Mouse (Mus musculus) hindbrain, embryonic 14.5 days (tissue): ENCODE data around the gene 1700001P01Rik. TPM values are rescaled to one million over a fixed set of nuclear protein-coding genes. Genes with fewer than 3 reads are reported as not detected.
"Not testable (repeated sequence)": the region's sequence is repeated elsewhere in the genome, so short reads cannot be mapped to it uniquely, and the experiment has no call there.

Experiments
- ATAC-seq: fragments of 200-750 bp; cut with Nextera tagmentation; 2 replicates; pipeline ENCODE4 v1.8.0; 2017; ENCODE audit warnings: moderate number of reproducible peaks, mild to moderate bottlenecking, moderate TSS enrichment, moderate library complexity; ENCODE audit not compliant: low FRiP score
- DNase-seq: peaks from one replicate; pipeline ENCODE4 v3.0.0-alpha.2; 2015; ENCODE audit warnings: low spot score
- H3K27ac ChIP-seq: fragments of 300-500 bp; sonication (generic); 2 replicates; pipeline ENCODE4 v1.5.1; 2014; ENCODE audit warnings: mild to moderate bottlenecking, moderate library complexity
- H3K27me3 ChIP-seq: fragments of 300-500 bp; sonication (generic); 2 replicates; pipeline ENCODE4 v1.6.1; 2014; ENCODE audit warnings: mild to moderate bottlenecking, low read length, mixed read lengths; ENCODE audit not compliant: control insufficient read depth, insufficient read depth
- H3K36me3 ChIP-seq: fragments of 300-500 bp; sonication (generic); replicated peaks from 2 replicates; pipeline ENCODE4 v1.6.1; 2014; ENCODE audit not compliant: control insufficient read depth, insufficient read depth
- H3K4me1 ChIP-seq: fragments of 300-500 bp; sonication (generic); replicated peaks from 2 replicates; pipeline ENCODE4 v1.6.1; 2014; ENCODE audit warnings: antibody characterized with exemption, low read length, mixed read lengths; ENCODE audit not compliant: control insufficient read depth, insufficient read depth
- H3K4me2 ChIP-seq: fragments of 300-500 bp; sonication (generic); replicated peaks from 2 replicates; pipeline ENCODE4 v1.6.1; 2014; ENCODE audit warnings: mild to moderate bottlenecking, moderate library complexity
- H3K4me3 ChIP-seq: fragments of 300-500 bp; sonication (generic); replicated peaks from 2 replicates; pipeline ENCODE4 v1.5.1; 2014; ENCODE audit warnings: mild to moderate bottlenecking, low read length
- H3K9ac ChIP-seq: fragments of 300-500 bp; sonication (generic); 2 replicates; pipeline ENCODE4 v1.6.1; 2014
- H3K9me3 ChIP-seq: fragments of 300-500 bp; sonication (generic); 2 replicates; pipeline ENCODE4 v1.6.1; 2016; ENCODE audit warnings: low read length; ENCODE audit not compliant: control insufficient read depth
- WGBS: fragments of 180-500 bp; shearing (Covaris S2); extraction: QIAGEN DNeasy Blood & Tissue Kit; methylation state at CpG from one replicate; pipeline ENCODE4 v1.1.7; 2014; 5-methylcytosine and 5-hydroxymethylcytosine counted together
- microRNA-seq: library from miRNA; unstranded; fragments of <30 nt; microRNA quantifications from one replicate; pipeline ENCODE4, GENCODE M21; 2016
- polyA plus RNA-seq: library from polyadenylated mRNA; unstranded; fragments of >200 nt; fragmentation: Nextera tagmentation; extraction: Ambion mirVana; gene quantifications from 2 replicates; pipeline ENCODE4 v1.2.1, GENCODE M21; 2014

Gene 1700001P01Rik
- polyA plus RNA-seq, 1 experiment from 2014 or later, result 0.68 TPM

GRCm38 (mm10) chr11:97736645-97737044, 39.1 kb downstream of the 1700001P01Rik start:
- H3K4me2 ChIP-seq, result no peak overlapping the region
- H3K9ac ChIP-seq, result no peak overlapping the region
- no peak overlapping the region for H3K4me3 ChIP-seq
- H3K27ac ChIP-seq, result no peak overlapping the region
- H3K36me3 ChIP-seq, result peaks cover 7% of the 10 kb centered on the region
- DNase-seq (no peak), ATAC-seq (no peak)
- H3K4me1 ChIP-seq, result peaks cover 12% of the 10 kb centered on the region; the same call in 1 of the 2 replicates
- no peaks in the 10 kb centered on the region for H3K27me3 ChIP-seq
- 94% methylated on average over 5 of the region's 5 CpGs for WGBS
- no peaks in the 10 kb centered on the region for H3K9me3 ChIP-seq

- H3K9ac ChIP-seq, H3K27ac ChIP-seq, DNase-seq, ATAC-seq, H3K4me3 ChIP-seq, H3K4me2 ChIP-seq, H3K9me3 ChIP-seq, H3K4me1 ChIP-seq, H3K27me3 ChIP-seq: not testable (repeated sequence)
- H3K36me3 ChIP-seq, result peaks cover 23% of the 10 kb centered on the region
- 89% methylated on average over 5 of the region's 5 CpGs for WGBS
These were observed 40.9 kb downstream of the 1700001P01Rik start for GRCm38 (mm10) chr11:97734810-97735209.

- no peak overlapping the region for H3K4me3 ChIP-seq
- WGBS, result 58% methylated on average over 10 of the region's 10 CpGs
- H3K27ac ChIP-seq, result no peak overlapping the region
- DNase-seq (no peak), ATAC-seq (no peak)
- H3K27me3 ChIP-seq, result no peaks in the 10 kb centered on the region
- H3K4me1 ChIP-seq, result no peaks in the 10 kb centered on the region
- H3K9me3 ChIP-seq, result no peaks in the 10 kb centered on the region
- H3K36me3 ChIP-seq, result peaks cover 34% of the 10 kb centered on the region
- H3K4me2 ChIP-seq, result no peak overlapping the region
- H3K9ac ChIP-seq, result no peak overlapping the region
These were observed 42.0 kb downstream of the 1700001P01Rik start for GRCm38 (mm10) chr11:97733689-97734088.

GRCm38 (mm10) chr11:97728730-97729129, 47.0 kb downstream of the 1700001P01Rik start:
- H3K27ac ChIP-seq, result no peak overlapping the region
- no peaks in the 10 kb centered on the region for H3K9me3 ChIP-seq
- H3K4me3 ChIP-seq, result no peak overlapping the region
- WGBS, result 94% methylated on average over 7 of the region's 7 CpGs
- H3K4me1 ChIP-seq, result no peaks in the 10 kb centered on the region
- H3K9ac ChIP-seq, result no peak overlapping the region
- ATAC-seq, result no peak
- no peaks in the 10 kb centered on the region for H3K27me3 ChIP-seq
- no peak for DNase-seq
- H3K36me3 ChIP-seq, result peaks cover 82% of the 10 kb centered on the region
- no peak overlapping the region for H3K4me2 ChIP-seq

- Histone ChIP-seq H3K9ac (no peak overlapping the region), H3K36me3 (peaks cover 86% of the 10 kb centered on the region), H3K27ac (no peak overlapping the region), H3K4me3 (no peak overlapping the region), H3K27me3 (no peaks in the 10 kb centered on the region), H3K4me1 (no peaks in the 10 kb centered on the region), H3K9me3 (no peaks in the 10 kb centered on the region), H3K4me2 (no peak overlapping the region)
- DNase-seq (no peak), ATAC-seq (no peak)
- WGBS, result 89% methylated on average over 7 of the region's 7 CpGs
These were observed 47.4 kb downstream of the 1700001P01Rik start for GRCm38 (mm10) chr11:97728311-97728710.

GRCm38 (mm10) chr11:97723709-97724108, 52.0 kb downstream of the 1700001P01Rik start:
- H3K4me3 ChIP-seq, result no peak overlapping the region
- no peaks in the 10 kb centered on the region for H3K4me1 ChIP-seq
- H3K4me2 ChIP-seq, result no peak overlapping the region
- H3K9me3 ChIP-seq, result no peaks in the 10 kb centered on the region
- H3K27ac ChIP-seq, result no peak overlapping the region
- H3K36me3 ChIP-seq, result peaks cover 98% of the 10 kb centered on the region
- ATAC-seq, result no peak
- no peak for DNase-seq
- H3K9ac ChIP-seq, result no peak overlapping the region
- 89% methylated on average over 7 of the region's 7 CpGs for WGBS
- no peaks in the 10 kb centered on the region for H3K27me3 ChIP-seq

Small RNAs within 50 kb of the gene (microRNA-seq; reads per million reads assigned to microRNA genes)
- gene Mir8102, result not detected

Other genes with a start within 250 kb of the 1700001P01Rik start
- 9.1 and 11.8 TPM in 2 replicates for gene Srcin1, start 199.7 kb downstream of the 1700001P01Rik start, polyA plus RNA-seq
- gene Epop, start 146.2 kb downstream of the 1700001P01Rik start, polyA plus RNA-seq, result 1.8 and 2.6 TPM in 2 replicates
- gene Mllt6, start 112.5 kb downstream of the 1700001P01Rik start, polyA plus RNA-seq, result 5.0 TPM in 2 replicates
- 27.7 and 34.7 TPM in 2 replicates for gene Cisd3, start 90.1 kb downstream of the 1700001P01Rik start, polyA plus RNA-seq
- gene Pcgf2, start 75.4 kb downstream of the 1700001P01Rik start, polyA plus RNA-seq, result 22.0 and 23.4 TPM in 2 replicates
- 436 and 489 TPM in 2 replicates for gene Psmb3, start 72.5 kb downstream of the 1700001P01Rik start, polyA plus RNA-seq
- 5.2 and 5.9 TPM in 2 replicates for gene Pip4k2b, start 31.2 kb downstream of the 1700001P01Rik start, polyA plus RNA-seq
- gene Cwc25, start 9.4 kb downstream of the 1700001P01Rik start, polyA plus RNA-seq, result 8.1 and 11.2 TPM in 2 replicates
- 324 and 419 TPM in 2 replicates for gene Rpl23, start 6.5 kb upstream of the 1700001P01Rik start, polyA plus RNA-seq
- 110 and 126 TPM in 2 replicates for gene Lasp1, start 23.1 kb upstream of the 1700001P01Rik start, polyA plus RNA-seq
- gene B230217C12Rik, start 64.9 kb upstream of the 1700001P01Rik start, polyA plus RNA-seq, result 38.2 and 38.8 TPM in 2 replicates
- 0.37 and 0.72 TPM in 2 replicates for gene Fbxo47, start 108.2 kb upstream of the 1700001P01Rik start, polyA plus RNA-seq
- gene Plxdc1, start 210.5 kb upstream of the 1700001P01Rik start, polyA plus RNA-seq, result 0.90 and 1.1 TPM in 2 replicates
- gene Arl5c, start 220.3 kb upstream of the 1700001P01Rik start, polyA plus RNA-seq, result 6.5 and 11.0 TPM in 2 replicates
- 40.0 and 40.3 TPM in 2 replicates for gene Cacnb1, start 247.1 kb upstream of the 1700001P01Rik start, polyA plus RNA-seq